Mouse (Mus musculus) bone marrow macrophage, adult 2 months (primary cell): ENCODE measurements at regions not wholly inside any gene's neighbourhood (a gene's known extent, or its start where the extent isn't known, plus 50 kb on each side); places are given as distances from the start of the nearest gene placed in this dataset.

Source experiments
- CTCF ChIP-seq: IDR thresholded peaks from 2 replicates; pipeline ENCODE4 v1.5.1; 2012; ENCODE audit warnings: low read depth, mild to moderate bottlenecking, low read length, moderate library complexity
- POLR2A ChIP-seq: IDR thresholded peaks from 2 replicates; pipeline ENCODE4 v1.6.1; 2012; ENCODE audit warnings: mild to moderate bottlenecking, low read depth, low read length, borderline replicate concordance

GRCm38 (mm10) chr5:33505786-33506185 is 72.0 kb upstream of the Nkx1-1 start:
- no peak for TF ChIP-seq POLR2A
- TF ChIP-seq CTCF: no peak
